Mouse (Mus musculus) cortical plate, adult 2 months (tissue): ENCODE measurements around the gene Hist1h2ah.

ENCODE experiments used
- CTCF ChIP-seq: fragments of 200-500 bp; IDR thresholded peaks from 2 replicates; pipeline ENCODE4 v1.5.1; 2011; ENCODE audit warnings: mild to moderate bottlenecking, control low read depth, low read length; ENCODE audit not compliant: insufficient read depth; ENCODE audit errors: extremely low read depth
- POLR2A ChIP-seq: fragments of 200-500 bp; IDR thresholded peaks from 2 replicates; pipeline ENCODE4 v1.6.1; 2011; ENCODE audit warnings: mild to moderate bottlenecking, low read length, control low read depth; ENCODE audit not compliant: insufficient read depth; ENCODE audit errors: extremely low read depth

DNA sequence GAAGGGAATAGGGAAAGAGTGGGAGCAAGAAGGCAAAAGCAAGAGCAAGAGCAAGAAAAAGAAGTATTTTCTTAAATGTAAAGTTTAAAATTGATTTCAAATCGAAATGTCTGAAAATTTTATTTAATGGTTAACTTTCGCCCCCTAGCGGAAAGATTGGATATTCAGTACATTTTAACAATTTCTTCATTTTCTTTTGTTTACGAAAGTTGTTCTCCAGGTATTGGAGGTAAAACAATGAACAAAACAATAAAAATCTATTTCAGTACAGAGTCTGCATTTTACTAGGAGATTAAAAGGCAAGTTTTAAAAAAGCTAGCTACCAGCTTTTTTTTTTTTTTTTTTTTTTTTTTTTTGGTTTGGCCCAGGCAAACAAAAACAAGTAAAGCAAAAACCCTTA, 4.9 kb downstream of the Hist1h2ah start:
- no peak for TF ChIP-seq POLR2A
- no peak for TF ChIP-seq CTCF
